Mouse (Mus musculus) cortical plate, adult 2 months (tissue): ENCODE results near the gene Nrxn1.

Experiments
- CTCF ChIP-seq: fragments of 200-500 bp; IDR thresholded peaks from 2 replicates; pipeline ENCODE4 v1.5.1; 2011; ENCODE audit warnings: mild to moderate bottlenecking, control low read depth, low read length; ENCODE audit not compliant: insufficient read depth; ENCODE audit errors: extremely low read depth
- POLR2A ChIP-seq: fragments of 200-500 bp; IDR thresholded peaks from 2 replicates; pipeline ENCODE4 v1.6.1; 2011; ENCODE audit warnings: mild to moderate bottlenecking, low read length, control low read depth; ENCODE audit not compliant: insufficient read depth; ENCODE audit errors: extremely low read depth

DNA sequence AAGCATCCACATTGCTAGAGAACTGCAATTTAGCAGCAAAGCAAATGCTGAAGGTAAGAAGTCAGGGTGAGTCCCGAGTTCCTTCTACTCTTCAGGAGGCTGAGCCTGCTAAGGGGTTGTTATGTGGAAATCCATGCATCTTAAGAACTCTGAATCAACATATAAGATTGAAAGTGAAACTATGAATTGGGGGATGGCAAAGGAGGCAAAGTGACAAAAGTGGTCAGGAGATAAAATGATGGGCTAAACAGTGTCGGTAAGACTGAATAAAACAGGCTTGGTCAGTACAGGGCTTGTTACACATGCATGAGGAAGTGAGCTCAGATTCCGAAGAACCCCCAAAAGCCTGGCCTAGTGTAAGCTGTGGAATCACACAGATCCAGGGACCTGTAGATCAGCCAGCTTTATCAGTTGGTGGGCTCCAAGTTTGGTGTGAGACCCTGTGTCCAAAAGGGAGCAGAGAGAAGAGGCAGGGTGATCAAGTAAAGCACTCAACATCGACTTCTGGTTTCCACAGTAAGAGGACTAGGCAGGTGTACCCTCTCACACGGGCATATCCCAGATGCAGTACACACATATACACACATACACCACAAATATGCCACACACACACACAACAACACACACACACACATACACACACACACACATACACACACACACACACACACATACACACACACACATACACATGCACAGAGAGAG is 85.3 kb downstream of the Nrxn1 start:
- TF ChIP-seq CTCF (no peak), POLR2A (no peak)
